Mouse (Mus musculus) C2C12 (cell line): ENCODE data around the gene Gm21972. TPM values are rescaled to one million over a fixed set of nuclear protein-coding genes. Genes with fewer than 3 reads are reported as not detected.

Source experiments
- H3K27me3 ChIP-seq: one replicate; pipeline ENCODE4 v1.6.1; 2011; ENCODE audit not compliant: control insufficient read depth, insufficient read depth, insufficient read length
- H3K36me3 ChIP-seq: one replicate; pipeline ENCODE4 v1.6.1; 2011; ENCODE audit not compliant: control insufficient read depth, insufficient read depth
- H3K4me3 ChIP-seq: one replicate; pipeline ENCODE4 v1.5.1; 2011; ENCODE audit warnings: mild to moderate bottlenecking, control low read depth; ENCODE audit not compliant: poor library complexity, insufficient read depth, severe bottlenecking
- H3K79me2 ChIP-seq: one replicate; pipeline ENCODE4 v1.6.1; 2011; ENCODE audit not compliant: control insufficient read depth, insufficient read depth
- H3K79me3 ChIP-seq: one replicate; pipeline ENCODE4 v1.6.1; 2011; ENCODE audit warnings: low read depth, control low read depth
- H3ac ChIP-seq: one replicate; pipeline ENCODE3; 2011; ENCODE audit warnings: low read depth; ENCODE audit not compliant: control insufficient read depth, insufficient read length
- CEBPB ChIP-seq: IDR thresholded peaks from one replicate; pipeline ENCODE4 v1.6.1; 2011; ENCODE audit warnings: low read depth, mild to moderate bottlenecking, control low read depth, moderate library complexity
- CTCF ChIP-seq: IDR thresholded peaks from one replicate; pipeline ENCODE4 v1.5.1; 2011; ENCODE audit not compliant: control insufficient read depth, insufficient read depth, insufficient read length
- FOSL1 ChIP-seq: IDR thresholded peaks from one replicate; pipeline ENCODE4 v1.8.0; 2011; ENCODE audit warnings: mild to moderate bottlenecking, low read length; ENCODE audit not compliant: poor library complexity, insufficient read depth, severe bottlenecking
- MAX ChIP-seq: IDR thresholded peaks from one replicate; pipeline ENCODE4 v1.6.1; 2011; ENCODE audit warnings: mild to moderate bottlenecking, control low read depth
- MYOD1 ChIP-seq: IDR thresholded peaks from one replicate; pipeline ENCODE4 v1.6.1; 2011; ENCODE audit warnings: low read depth; ENCODE audit not compliant: control insufficient read depth, insufficient read length
- MYOG ChIP-seq: IDR thresholded peaks from one replicate; pipeline ENCODE4 v1.6.1; 2011; ENCODE audit not compliant: control insufficient read depth, insufficient read length; ENCODE audit errors: extremely low read depth
- USF1 ChIP-seq: IDR thresholded peaks from one replicate; pipeline ENCODE4 v1.6.1; 2011; ENCODE audit warnings: low read depth, mild to moderate bottlenecking, control low read depth, moderate library complexity
- polyA plus RNA-seq: library from polyadenylated mRNA; unstranded; fragments of >200 nt; fragmentation: generic; extraction: Trizol; gene quantifications from one replicate; pipeline ENCODE4 v1.2.1, GENCODE M21; 2012; ENCODE audit warnings: missing spikeins

Gm21972 gene
- polyA plus RNA-seq, 1 experiment, result 1.9 TPM

DNA sequence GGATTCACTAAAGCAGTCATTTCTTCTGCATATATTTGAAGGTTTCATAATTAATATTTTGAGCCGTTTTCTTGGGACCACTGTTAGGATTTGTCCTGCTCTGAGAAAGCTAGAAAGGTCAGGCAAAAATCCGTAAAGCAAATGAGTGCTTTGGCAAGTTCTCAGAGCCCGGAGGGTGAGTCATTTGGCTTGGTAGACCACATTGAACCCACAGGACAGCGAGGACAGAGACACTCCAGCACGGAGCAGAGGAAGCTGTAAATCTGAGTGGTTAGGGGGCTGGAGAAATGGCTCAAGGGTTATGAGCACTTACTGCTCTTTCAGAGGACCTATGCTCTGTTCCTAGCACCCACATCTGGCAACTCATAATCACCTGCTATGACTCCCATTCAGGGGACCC is 14.1 kb downstream of the Gm21972 start:
- Histone ChIP-seq H3K79me2 (no peaks in the 10 kb centered on the region), H3K36me3 (peaks cover 6% of the 10 kb centered on the region), H3K79me3 (no peaks in the 10 kb centered on the region), H3K4me3 (no peak overlapping the region), H3ac (no peak overlapping the region), H3K27me3 (no peaks in the 10 kb centered on the region)
- TF ChIP-seq USF1, result no peak
- no peak for TF ChIP-seq MYOD1
- peak; percentile 87 for TF ChIP-seq FOSL1
- TF ChIP-seq MAX, result peak; percentile 68

DNA sequence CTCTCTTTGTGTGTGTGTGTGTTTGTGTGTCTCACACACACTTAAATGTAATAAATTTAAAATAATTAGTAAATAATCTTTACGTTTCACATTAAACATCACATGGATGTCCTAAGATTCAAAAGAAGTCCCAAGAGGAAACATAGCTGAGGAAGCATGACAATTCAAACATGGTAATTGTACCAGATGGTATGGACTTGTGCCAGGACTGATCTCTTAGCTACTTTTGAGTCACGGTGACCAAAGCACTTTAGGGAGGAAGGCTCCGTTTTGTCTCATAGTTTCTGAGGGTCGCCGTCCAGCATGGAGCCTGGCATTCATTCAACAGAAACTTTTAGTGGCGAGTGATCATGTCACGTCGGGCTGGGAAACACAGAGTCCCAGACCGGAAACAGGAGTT is 14.7 kb downstream of the Gm21972 start:
- TF ChIP-seq MYOD1, result no peak
- TF ChIP-seq CEBPB, result no peak
- no peak for TF ChIP-seq CTCF
- no peak for TF ChIP-seq FOSL1
- no peak for TF ChIP-seq USF1
- TF ChIP-seq MYOG, result no peak
- TF ChIP-seq MAX, result no peak
- no peaks in the 10 kb centered on the region for H3K79me3 ChIP-seq

GRCm38 (mm10) chr1:86150929-86151328 is 17.5 kb downstream of the Gm21972 start:
- no peaks in the 10 kb centered on the region for H3K36me3 ChIP-seq
- H3K79me3 ChIP-seq, result peaks cover 1% of the 10 kb centered on the region
- no peaks in the 10 kb centered on the region for H3K27me3 ChIP-seq
- H3K4me3 ChIP-seq, result no peak overlapping the region
- TF ChIP-seq USF1 (peak; percentile 76), CEBPB (no peak), MAX (no peak)
- H3ac ChIP-seq, result no peak overlapping the region
- peaks cover under 1% of the 10 kb centered on the region for H3K79me2 ChIP-seq

More for the DNA sequence above, 14.7 kb downstream of the Gm21972 start:
- Histone ChIP-seq H3K79me2 (no peaks in the 10 kb centered on the region), H3ac (no peak overlapping the region), H3K4me3 (no peak overlapping the region), H3K27me3 (no peaks in the 10 kb centered on the region), H3K36me3 (peaks cover under 1% of the 10 kb centered on the region)

DNA sequence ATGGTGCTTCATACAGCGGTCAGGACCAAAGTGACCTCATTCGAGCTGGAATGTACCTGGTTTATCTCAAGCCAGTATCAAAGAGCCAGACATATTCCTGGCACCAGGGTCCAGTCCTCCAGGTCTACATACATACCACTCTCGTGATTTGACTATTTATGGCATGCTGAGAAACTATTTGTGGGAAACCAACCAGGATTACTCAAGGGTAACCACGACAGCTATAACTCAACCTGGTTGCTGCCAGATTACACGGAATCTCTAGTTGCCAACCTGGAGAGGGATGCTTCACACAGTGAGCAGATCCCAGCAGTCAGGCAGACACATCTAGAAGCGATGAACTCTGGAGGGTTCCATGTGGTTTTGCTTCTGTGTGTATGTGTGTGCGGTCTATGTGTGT is 17.9 kb downstream of the Gm21972 start:
- H3K79me2 ChIP-seq, result peaks cover 5% of the 10 kb centered on the region
- H3K27me3 ChIP-seq, result no peaks in the 10 kb centered on the region
- H3K79me3 ChIP-seq, result peaks cover 1% of the 10 kb centered on the region
- no peaks in the 10 kb centered on the region for H3K36me3 ChIP-seq
- H3ac ChIP-seq, result no peak overlapping the region
- no peak overlapping the region for H3K4me3 ChIP-seq
- TF ChIP-seq CTCF (no peak), MYOD1 (no peak), USF1 (no peak), MAX (no peak), MYOG (no peak), FOSL1 (no peak), CEBPB (no peak)

GRCm38 (mm10) chr1:86152618-86153017 is 19.2 kb downstream of the Gm21972 start:
- peaks cover 1% of the 10 kb centered on the region for H3K79me3 ChIP-seq
- no peaks in the 10 kb centered on the region for H3K36me3 ChIP-seq
- no peak overlapping the region for H3ac ChIP-seq
- no peaks in the 10 kb centered on the region for H3K27me3 ChIP-seq
- peaks cover 5% of the 10 kb centered on the region for H3K79me2 ChIP-seq
- TF ChIP-seq FOSL1, result no peak
- no peak for TF ChIP-seq USF1
- no peak for TF ChIP-seq CEBPB
- no peak for TF ChIP-seq MYOG
- no peak for TF ChIP-seq MYOD1
- no peak for TF ChIP-seq MAX
- no peak overlapping the region for H3K4me3 ChIP-seq

DNA sequence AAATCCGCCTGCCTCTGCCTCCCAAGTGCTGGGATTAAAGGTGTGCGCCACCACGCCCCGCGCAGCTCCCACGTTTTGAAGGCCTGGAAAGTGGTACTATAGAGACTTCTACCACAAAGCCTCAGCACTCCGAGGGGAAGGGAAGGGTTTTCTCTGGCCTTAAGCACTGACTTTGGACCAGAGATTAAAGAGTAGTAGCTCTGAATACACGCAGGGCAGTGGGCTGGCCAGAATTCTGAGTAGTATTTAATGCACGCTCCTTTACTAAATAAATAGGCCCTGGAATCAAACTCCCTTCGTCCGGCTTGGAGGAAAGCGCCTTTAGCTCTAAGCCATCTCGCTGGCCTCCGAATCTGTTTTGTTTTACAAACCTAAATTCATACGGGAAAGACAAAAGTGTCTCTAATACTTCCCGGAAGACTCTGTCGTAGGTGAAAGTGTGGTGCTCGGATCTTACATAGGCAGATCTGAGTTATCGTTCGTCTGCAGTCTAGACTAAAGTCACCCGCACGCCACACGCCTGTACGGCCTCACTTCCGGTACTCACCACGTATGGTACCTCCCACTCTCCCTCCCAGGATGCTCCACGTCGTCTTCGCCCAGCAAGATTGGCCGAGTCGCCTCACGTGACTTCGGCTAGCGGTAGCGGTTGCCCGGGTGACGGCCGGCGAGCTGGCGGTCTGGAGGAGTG is 20.8 kb downstream of the Gm21972 start, which contains the start of gene Armc9:
Gene Armc9 (plus strand): TSS at position 648 of the 691 bp plus-strand sequence.
- Histone ChIP-seq H3K27me3 (no peaks in the 10 kb centered on the region), H3K36me3 (no peaks in the 10 kb centered on the region), H3K79me2 (peaks cover 5% of the 10 kb centered on the region), H3K4me3 (peak within 1 kb of the TSS; percentile 51), H3K79me3 (peaks cover 1% of the 10 kb centered on the region), H3ac (peak within 1 kb of the TSS; percentile 81)
- TF ChIP-seq CEBPB (no peak), USF1 (peak; percentile 98), MAX (peak; percentile 72), MYOG (no peak), FOSL1 (no peak)
